Mouse (Mus musculus) cortical plate, adult 2 months (tissue): ENCODE data around the gene Kif1a.

Source experiments
- CTCF ChIP-seq: fragments of 200-500 bp; IDR thresholded peaks from 2 replicates; pipeline ENCODE4 v1.5.1; 2011; ENCODE audit warnings: mild to moderate bottlenecking, control low read depth, low read length; ENCODE audit not compliant: insufficient read depth; ENCODE audit errors: extremely low read depth
- POLR2A ChIP-seq: fragments of 200-500 bp; IDR thresholded peaks from 2 replicates; pipeline ENCODE4 v1.6.1; 2011; ENCODE audit warnings: mild to moderate bottlenecking, low read length, control low read depth; ENCODE audit not compliant: insufficient read depth; ENCODE audit errors: extremely low read depth

GRCm38 (mm10) chr1:92992214-92992855 lies 109.4 kb downstream of the Kif1a start:
- TF ChIP-seq CTCF, result no peak
- TF ChIP-seq POLR2A, result no peak
